Mouse (Mus musculus) hematopoietic stem cell, adult 5-6 weeks (primary cell): ENCODE measurements around the gene Ppp2r1b. TPM values are rescaled to one million over a fixed set of nuclear protein-coding genes. Genes with fewer than 3 reads are reported as not detected.

Source experiments
- ATAC-seq, 2 experiments: fragments of 125-278 bp in 1 of 2; replicated peaks in 1 of 2; 2 replicates each; pipeline ENCODE4 v1.8.0; 2016 to 2017; ENCODE audit warnings: inconsistent platforms in 2 of 2, mild to moderate bottlenecking in 2 of 2, moderate number of reproducible peaks in 2 of 2, low read depth in 1 of 2, moderate TSS enrichment in 1 of 2; ENCODE audit not compliant: low FRiP score in 2 of 2, poor library complexity in 2 of 2, severe bottlenecking in 2 of 2, insufficient read depth in 1 of 2, low TSS enrichment in 1 of 2
- total RNA-seq: library from RNA; stranded (forward); fragments of 172-1452, 232-1000 nt; gene quantifications from 2 replicates; pipeline ENCODE4 v1.2.3, GENCODE M21; 2017

The Ppp2r1b gene
- 38.7 and 40.3 TPM in 2 replicates for total RNA-seq

GRCm38 (mm10) chr9:50845081-50845480, at the start of gene Ppp2r1b:
Gene Ppp2r1b (plus strand): TSS chr9:50845301.
- no peak for ATAC-seq

GRCm38 (mm10) chr9:50796776-50797175, 48.3 kb upstream of the Ppp2r1b start:
- ATAC-seq, result no peak

GRCm38 (mm10) chr9:50797641-50798040, 47.5 kb upstream of the Ppp2r1b start:
- no peak for ATAC-seq

GRCm38 (mm10) chr9:50798368-50798767, 46.7 kb upstream of the Ppp2r1b start:
- no peak; a peak in 1 of 4 replicates for ATAC-seq

GRCm38 (mm10) chr9:50800985-50801384, 44.1 kb upstream of the Ppp2r1b start:
- peak; percentile 67 to 78; a peak in 3 of 4 replicates for ATAC-seq

GRCm38 (mm10) chr9:50803055-50803671, 41.9 kb upstream of the Ppp2r1b start:
- peak in 1 of 2 experiments; percentile 50; a peak in 2 of 4 replicates for ATAC-seq

GRCm38 (mm10) chr9:50808471-50808870, 36.6 kb upstream of the Ppp2r1b start:
- no peak for ATAC-seq

GRCm38 (mm10) chr9:50809146-50809545, 36.0 kb upstream of the Ppp2r1b start:
- ATAC-seq, result no peak

- no peak for ATAC-seq
Observed at GRCm38 (mm10) chr9:50811187-50811586, 33.9 kb upstream of the Ppp2r1b start.

- ATAC-seq, result no peak
Observed at GRCm38 (mm10) chr9:50811746-50812145, 33.4 kb upstream of the Ppp2r1b start.

- ATAC-seq, result no peak
Observed at GRCm38 (mm10) chr9:50813796-50814195, 31.3 kb upstream of the Ppp2r1b start.

GRCm38 (mm10) chr9:50815666-50816065, 29.4 kb upstream of the Ppp2r1b start:
- no peak for ATAC-seq

- no peak for ATAC-seq
Observed at GRCm38 (mm10) chr9:50816512-50816911, 28.6 kb upstream of the Ppp2r1b start.

- ATAC-seq, result peak in 1 of 2 experiments; percentile 67; a peak in 2 of 4 replicates
Observed at GRCm38 (mm10) chr9:50818050-50818449, 27.1 kb upstream of the Ppp2r1b start.

GRCm38 (mm10) chr9:50819716-50820115, 25.4 kb upstream of the Ppp2r1b start:
- no peak for ATAC-seq

GRCm38 (mm10) chr9:50821651-50822050, 23.4 kb upstream of the Ppp2r1b start:
- no peak for ATAC-seq

GRCm38 (mm10) chr9:50822216-50822615, 22.9 kb upstream of the Ppp2r1b start:
- no peak for ATAC-seq

- ATAC-seq, result no peak
Observed at GRCm38 (mm10) chr9:50823779-50824453, 21.2 kb upstream of the Ppp2r1b start.

- ATAC-seq, result no peak
Observed at GRCm38 (mm10) chr9:50831514-50831913, 13.6 kb upstream of the Ppp2r1b start.
